Mouse (Mus musculus) midbrain, postnatal 0 days (tissue): Measurements from ENCODE around the gene Ptprg. TPM values are rescaled to one million over a fixed set of nuclear protein-coding genes. Genes with fewer than 3 reads are reported as not detected.

Source experiments
- ATAC-seq: fragments of 200-750 bp; cut with Nextera tagmentation; 2 replicates; pipeline ENCODE4 v1.8.0; 2017; ENCODE audit warnings: moderate number of reproducible peaks, mild to moderate bottlenecking, moderate TSS enrichment, moderate library complexity; ENCODE audit not compliant: low FRiP score
- DNase-seq: peaks from one replicate; pipeline ENCODE4 v3.0.0-alpha.2; 2015; ENCODE audit warnings: low spot score
- H3K27ac ChIP-seq: fragments of 300-500 bp; sonication (generic); 2 replicates; pipeline ENCODE4 v1.5.1; 2014; ENCODE audit warnings: low read depth, mild to moderate bottlenecking, low read length, mixed read lengths
- H3K27me3 ChIP-seq: fragments of 300-500 bp; sonication (generic); 2 replicates; pipeline ENCODE4 v1.6.1; 2014; ENCODE audit warnings: low read length, control low read depth, mixed read lengths; ENCODE audit not compliant: insufficient read depth
- H3K36me3 ChIP-seq: fragments of 300-500 bp; sonication (generic); 2 replicates; pipeline ENCODE4 v1.6.1; 2014; ENCODE audit warnings: low read length, control low read depth, mixed read lengths; ENCODE audit not compliant: insufficient read depth
- H3K4me1 ChIP-seq: fragments of 300-500 bp; sonication (generic); 2 replicates; pipeline ENCODE4 v1.6.1; 2014; ENCODE audit warnings: mild to moderate bottlenecking, control low read depth, antibody characterized with exemption, low read length, mixed read lengths; ENCODE audit not compliant: insufficient read depth
- H3K4me2 ChIP-seq: fragments of 300-500 bp; sonication (generic); 2 replicates; pipeline ENCODE4 v1.6.1; 2014; ENCODE audit warnings: low read depth, mild to moderate bottlenecking, low read length, mixed read lengths; ENCODE audit not compliant: poor library complexity, severe bottlenecking
- H3K4me3 ChIP-seq: fragments of 300-500 bp; sonication (generic); 2 replicates; pipeline ENCODE4 v1.5.1; 2014; ENCODE audit warnings: low read depth, mild to moderate bottlenecking, low read length, moderate library complexity
- H3K9ac ChIP-seq: fragments of 300-500 bp; sonication (generic); replicated peaks from 2 replicates; pipeline ENCODE4 v1.6.1; 2014; ENCODE audit warnings: mild to moderate bottlenecking, low read length, moderate library complexity, mixed read lengths; ENCODE audit not compliant: poor library complexity, severe bottlenecking
- H3K9me3 ChIP-seq: fragments of 300-500 bp; sonication (generic); 2 replicates; pipeline ENCODE4 v1.6.1; 2016; ENCODE audit warnings: low read length, control low read depth
- CTCF ChIP-seq: IDR thresholded peaks from 2 replicates; pipeline ENCODE4 v1.5.1; 2016; ENCODE audit warnings: antibody characterized with exemption, mild to moderate bottlenecking
- WGBS: fragments of 180-500 bp; shearing (Covaris S2); extraction: QIAGEN DNeasy Blood & Tissue Kit; methylation state at CpG from one replicate; pipeline ENCODE4 v1.1.7; 2014; 5-methylcytosine and 5-hydroxymethylcytosine counted together
- polyA plus RNA-seq: library from polyadenylated mRNA; unstranded; fragments of >200 nt; fragmentation: Nextera tagmentation; extraction: Ambion mirVana; gene quantifications from 2 replicates; pipeline ENCODE4 v1.2.1, GENCODE M21; 2015
- total RNA-seq: library from RNA; depleted of rRNA; stranded (reverse); fragments of >200 nt; gene quantifications from 2 replicates; pipeline ENCODE4 v1.2.3, GENCODE M21; 2014

Ptprg gene
- total and polyA plus RNA-seq, 2 experiments from 2014 or later: 25.7 to 84.9 TPM

DNA sequence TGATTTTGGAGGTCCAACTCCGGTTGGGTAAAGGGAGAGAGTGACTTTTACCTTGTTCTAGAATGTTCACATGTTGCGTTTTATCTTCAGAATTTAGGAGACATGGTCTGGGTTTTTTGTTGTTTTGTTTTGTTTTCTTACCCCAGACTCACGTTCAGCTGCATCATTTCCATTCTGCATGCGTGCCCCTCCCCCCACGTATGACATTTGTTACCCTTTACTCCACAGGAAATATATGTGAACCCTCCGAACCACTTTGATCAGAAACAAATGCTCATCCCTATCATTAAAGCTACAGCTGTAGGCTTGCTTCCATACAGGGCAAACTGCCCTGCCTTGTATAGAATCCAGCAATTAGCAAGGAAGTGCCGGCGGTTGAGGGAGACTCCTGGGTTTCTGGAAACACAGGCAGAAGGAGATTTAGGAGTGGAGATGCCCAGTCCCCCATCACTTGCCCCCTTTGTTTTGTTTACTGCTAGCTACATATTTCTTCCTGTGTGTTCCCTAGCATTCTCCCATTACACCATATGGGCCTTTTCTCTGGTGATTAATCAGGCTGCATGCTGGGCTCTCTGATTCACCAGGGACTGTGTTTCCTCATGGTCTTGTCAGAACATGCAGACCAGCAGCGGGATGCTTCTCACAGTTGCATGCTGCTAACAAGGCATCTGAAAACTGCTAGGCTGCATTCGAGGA is 130.2 kb downstream of the Ptprg start:
- H3K9me3 ChIP-seq: no peaks in the 10 kb centered on the region
- H3K27me3 ChIP-seq: no peaks in the 10 kb centered on the region
- ATAC-seq (no peak), DNase-seq (no peak)
- H3K4me1 ChIP-seq: peaks cover 10% of the 10 kb centered on the region; the same call in 1 of the 2 replicates
- H3K36me3 ChIP-seq: no peaks in the 10 kb centered on the region
- no peak overlapping the region for H3K4me3 ChIP-seq
- no peak overlapping the region for H3K4me2 ChIP-seq
- TF ChIP-seq CTCF: no peak
- no peak overlapping the region for H3K27ac ChIP-seq
- no peak overlapping the region for H3K9ac ChIP-seq
- 42% methylated on average over 10 of the region's 10 CpGs for WGBS

DNA sequence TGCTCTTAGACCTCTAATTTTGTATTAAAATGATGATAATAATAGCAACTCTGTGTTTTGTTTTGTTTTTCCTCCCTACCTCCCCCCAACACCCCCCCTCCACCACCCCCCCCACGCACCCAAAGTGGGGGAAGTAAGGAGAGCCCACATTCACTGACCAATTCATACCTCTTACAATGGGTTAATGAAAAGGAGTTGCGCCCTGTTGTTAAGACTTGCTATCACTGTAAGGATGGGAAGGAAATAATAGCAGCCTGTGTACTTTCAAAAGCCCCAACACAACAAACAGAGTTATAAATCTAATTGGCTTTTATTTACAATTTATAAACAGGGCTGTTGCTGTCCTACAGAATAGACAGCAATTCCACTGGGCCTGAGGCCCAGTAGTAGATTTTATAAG is 130.8 kb downstream of the Ptprg start:
- peaks cover 14% of the 10 kb centered on the region; the same call in 1 of the 2 replicates for H3K4me1 ChIP-seq
- H3K36me3 ChIP-seq: no peaks in the 10 kb centered on the region
- no peak overlapping the region for H3K4me2 ChIP-seq
- TF ChIP-seq CTCF: no peak
- no peaks in the 10 kb centered on the region for H3K27me3 ChIP-seq
- H3K9me3 ChIP-seq: no peaks in the 10 kb centered on the region
- no peak for ATAC-seq
- no peak overlapping the region for H3K9ac ChIP-seq
- WGBS: 64% methylated on average over 2 of the region's 2 CpGs
- no peak for DNase-seq
- H3K27ac ChIP-seq: no peak overlapping the region
- no peak overlapping the region for H3K4me3 ChIP-seq

DNA sequence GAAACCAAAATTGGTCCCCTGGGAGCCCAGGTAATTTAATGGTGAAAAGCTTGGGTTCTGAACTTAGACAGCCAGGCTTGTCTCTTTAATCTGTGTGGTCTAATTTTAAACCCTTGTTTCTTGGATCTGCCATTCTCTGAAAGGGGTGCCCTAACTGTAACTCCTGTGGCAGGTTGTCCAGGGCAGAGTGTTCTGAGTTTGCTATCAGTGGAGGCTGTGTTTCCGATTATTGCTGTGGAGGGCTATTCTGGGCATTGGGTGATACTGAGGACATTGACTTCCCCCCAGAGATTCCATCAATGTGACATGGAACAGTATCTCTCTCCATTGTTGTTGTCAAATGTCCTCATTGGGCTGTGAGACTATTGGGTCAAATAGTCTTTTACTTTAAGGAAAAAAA is 134.2 kb downstream of the Ptprg start:
- no peak for DNase-seq
- H3K27me3 ChIP-seq: no peaks in the 10 kb centered on the region
- no peak for TF ChIP-seq CTCF
- no peak overlapping the region for H3K9ac ChIP-seq
- H3K4me2 ChIP-seq: no peak overlapping the region
- ATAC-seq: no peak
- H3K4me3 ChIP-seq: no peak overlapping the region
- H3K36me3 ChIP-seq: no peaks in the 10 kb centered on the region
- H3K9me3 ChIP-seq: no peaks in the 10 kb centered on the region
- 92% methylated on average over 1 of the region's 1 CpGs for WGBS
- no peak overlapping the region for H3K27ac ChIP-seq
- H3K4me1 ChIP-seq: peaks cover 14% of the 10 kb centered on the region; the same call in 1 of the 2 replicates

DNA sequence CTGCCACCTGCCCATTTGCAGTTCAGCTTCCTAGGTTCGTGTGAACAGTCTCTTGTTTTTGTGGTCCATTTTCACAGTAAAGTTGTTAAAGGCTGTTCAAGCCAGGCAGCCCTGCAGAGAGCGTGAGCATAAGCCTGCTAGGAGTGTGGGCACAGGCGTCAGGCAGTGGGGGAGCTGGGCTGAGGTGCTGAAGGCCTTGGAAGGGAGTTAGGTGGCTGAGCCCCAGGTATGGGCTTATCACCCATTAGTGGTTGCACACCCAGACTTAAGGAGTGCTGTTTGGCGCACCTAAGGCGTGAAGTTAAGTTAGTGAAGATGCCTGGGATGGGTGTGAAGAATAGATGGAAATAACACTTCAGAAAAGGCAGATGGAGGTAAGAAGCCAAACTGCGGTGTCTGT is 134.8 kb downstream of the Ptprg start:
- Histone ChIP-seq H3K9me3 (no peaks in the 10 kb centered on the region), H3K36me3 (no peaks in the 10 kb centered on the region), H3K4me3 (no peak overlapping the region), H3K4me1 (peaks cover 14% of the 10 kb centered on the region; the same call in 1 of the 2 replicates), H3K9ac (no peak overlapping the region), H3K4me2 (no peak overlapping the region), H3K27ac (no peak overlapping the region), H3K27me3 (no peaks in the 10 kb centered on the region)
- DNase-seq (no peak), ATAC-seq (no peak)
- TF ChIP-seq CTCF: no peak
- 85% methylated on average over 6 of the region's 6 CpGs for WGBS

DNA sequence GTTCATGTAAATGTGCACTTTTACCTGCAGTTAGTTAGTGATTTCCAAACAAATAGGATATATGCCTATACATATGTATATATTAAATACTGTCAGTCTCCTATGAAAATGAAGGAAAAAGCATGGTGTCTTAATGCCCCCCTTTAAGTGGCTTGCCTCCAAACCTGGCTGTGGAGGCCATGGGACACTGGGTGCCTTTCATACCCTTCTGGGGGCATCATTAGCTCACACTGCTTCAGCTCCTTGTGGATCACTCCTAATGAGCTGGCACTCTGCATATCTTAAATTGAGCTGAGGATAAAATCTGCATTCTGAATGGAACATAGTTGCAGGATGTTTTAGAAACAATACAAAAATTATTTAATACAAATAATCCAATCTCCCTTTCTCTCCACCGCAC is 136.7 kb downstream of the Ptprg start:
- no peak overlapping the region for H3K27ac ChIP-seq
- H3K9ac ChIP-seq: no peak overlapping the region
- H3K4me1 ChIP-seq: 0 out of 2 replicates have a peak, but pooled peaks cover 4% of the 10 kb centered on the region
- H3K4me3 ChIP-seq: no peak overlapping the region
- WGBS: 86% methylated on average over 1 of the region's 1 CpGs
- H3K36me3 ChIP-seq: no peaks in the 10 kb centered on the region
- ATAC-seq: no peak
- H3K9me3 ChIP-seq: no peaks in the 10 kb centered on the region
- no peaks in the 10 kb centered on the region for H3K27me3 ChIP-seq
- TF ChIP-seq CTCF: no peak
- H3K4me2 ChIP-seq: no peak overlapping the region
- DNase-seq: no peak

DNA sequence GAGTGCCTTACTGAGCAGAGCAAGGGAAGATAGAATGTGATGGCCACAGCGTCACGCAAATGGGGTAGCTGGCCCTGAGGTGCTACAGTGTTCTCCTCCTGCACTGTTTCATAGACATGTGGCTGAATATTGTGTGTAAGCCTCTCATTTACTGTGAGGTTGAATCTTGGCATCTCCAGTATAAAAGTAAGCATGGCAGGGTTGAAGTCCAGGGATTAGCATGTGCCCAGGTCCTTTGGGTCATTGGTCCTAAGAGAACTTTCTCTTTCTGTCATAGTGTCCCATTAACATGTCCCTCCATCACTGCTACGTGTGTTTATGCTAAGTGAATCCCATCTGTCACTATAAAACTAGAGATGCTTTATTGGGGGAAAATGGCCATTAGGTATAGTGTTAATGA is 138.2 kb downstream of the Ptprg start:
- Histone ChIP-seq H3K9me3 (no peaks in the 10 kb centered on the region), H3K4me3 (no peak overlapping the region), H3K36me3 (no peaks in the 10 kb centered on the region), H3K4me2 (no peak overlapping the region), H3K9ac (no peak overlapping the region), H3K27me3 (no peaks in the 10 kb centered on the region), H3K4me1 (0 out of 2 replicates have a peak, but pooled peaks cover 4% of the 10 kb centered on the region), H3K27ac (no peak overlapping the region)
- ATAC-seq: no peak
- no peak for TF ChIP-seq CTCF
- DNase-seq: no peak
- 90% methylated on average over 3 of the region's 3 CpGs for WGBS
